ENCODE assay signal across 8 mouse cellular contexts in genomic region chr14:26971106-26971789, GRCm38 (mm10). TPM values are rescaled to one million over a fixed set of nuclear protein-coding genes. Genes with fewer than 3 reads are reported as not detected.
A peak's percentile ranks its signal among the peaks of the same experiment; 100 is the strongest.
DNase-seq lines count a peak whose midpoint lies in the region; ATAC-seq and TF ChIP-seq lines count a peak whose summit lies in the region.

Appl1 (minus strand) TSS chr14:26971232.

- peak within 1 kb of the TSS; percentile 95 for H3K27ac ChIP-seq in layer of hippocampus, adult 2 months
- peak within 1 kb of the TSS; percentile 96 for H3K27ac ChIP-seq in hindbrain, embryonic 16.5 days (ENCODE audit: low read depth, low read length)

- H3K9me3 ChIP-seq in hindbrain, embryonic 16.5 days (ENCODE audit: control insufficient read depth, low read length) = no peaks in the 10 kb centered on the region

- 42% methylated on average over 10 of the region's 10 CpGs for WGBS in hindbrain, embryonic 16.5 days

- no peak for ATAC-seq in hindbrain, embryonic 16.5 days

- H3K36me3 ChIP-seq in hindbrain, embryonic 16.5 days (ENCODE audit: control insufficient read depth, insufficient read depth, low read length) = no peaks in the 10 kb centered on the region

- no peak for DNase-seq in layer of hippocampus, adult 2 months (ENCODE audit: low spot score in 2 of 2)
- DNase-seq in layer of hippocampus, adult 11-12 months (ENCODE audit: low spot score) = no peak
- no peak for DNase-seq in adrenal gland, adult 2 months
- DNase-seq in gastrocnemius, adult 8-10 months (ENCODE audit: low spot score in 2 of 2) = no peak
- DNase-seq in lung, postnatal 10 days = peak; percentile 25
- no peak for DNase-seq in spleen, adult 18-20 months
- no peak for DNase-seq in frontal cortex, postnatal 25 days (ENCODE audit: low spot score in 2 of 2)

- TF ChIP-seq CTCF in layer of hippocampus, adult 2 months (conservative IDR thresholded peaks at IDR 0.05) = no peak

- peak within 1 kb of the TSS; percentile 95 for H3K9ac ChIP-seq in hindbrain, embryonic 16.5 days (ENCODE audit: low read depth, low read length)

- peaks cover 14% of the 10 kb centered on the region for H3K4me1 ChIP-seq in hindbrain, embryonic 16.5 days (ENCODE audit: control insufficient read depth, insufficient read depth, low read depth, low read length)

- H3K4me3 ChIP-seq in layer of hippocampus, adult 2 months = peak within 1 kb of the TSS; percentile 64
- peak within 1 kb of the TSS; percentile 99 for H3K4me3 ChIP-seq in hindbrain, embryonic 16.5 days (ENCODE audit: low read length)

- H3K27me3 ChIP-seq in hindbrain, embryonic 16.5 days (replicated peaks; ENCODE audit: control insufficient read depth, insufficient read depth, low read length) = no peaks in the 10 kb centered on the region

- H3K4me2 ChIP-seq in hindbrain, embryonic 16.5 days (ENCODE audit: low read length) = peak within 1 kb of the TSS; percentile 65

RNA-seq across cellular contexts. Expression of gene Appl1, which starts in this region (rescaled TPM):
- 10 to 100 TPM; 59.8 to 63.0 TPM for total RNA-seq in layer of hippocampus, adult 2 months (2021)
- total RNA-seq in adrenal gland, adult 2 months (2021) = 10 to 100 TPM; 38.7 to 49.6 TPM
- 2.6 TPM in 2 replicates for polyA plus RNA-seq in adrenal gland, adult 2 months (2012; rRNA removed)
- total RNA-seq in gastrocnemius, adult 8-10 months (2022) = 10 to 100 TPM; 13.5 to 22.0 (median 18.2) TPM
- polyA plus RNA-seq in hindbrain, embryonic 16.5 days (2015; fragmentation: Nextera tagmentation; extraction: Ambion mirVana) = 41.9 and 50.7 TPM in 2 replicates

Comparison
In these comparisons a context has a peak if more than half of its experiments do, and no peak if none do; other contexts are left out.
1. RNA of gene Appl1 (polyA plus RNA-seq): 41.9 to 50.7 TPM in hindbrain, embryonic 16.5 days; 2.6 TPM in adrenal gland, adult 2 months; every median in the first group is over 10 times any median in the second.